Mouse (Mus musculus) stomach, embryonic 16.5 days (tissue): ENCODE measurements around the gene Ppp2r1b. TPM values are rescaled to one million over a fixed set of nuclear protein-coding genes. Genes with fewer than 3 reads are reported as not detected.

Experiments used
- ATAC-seq: fragments of 200-750 bp; cut with Nextera tagmentation; 2 replicates; pipeline ENCODE4 v1.8.0; 2017; ENCODE audit warnings: moderate number of reproducible peaks, moderate TSS enrichment; ENCODE audit not compliant: insufficient read depth, low FRiP score
- H3K27ac ChIP-seq: fragments of 300-500 bp; sonication (generic); 2 replicates; pipeline ENCODE4 v1.5.1; 2014; ENCODE audit warnings: low read length
- H3K27me3 ChIP-seq: fragments of 300-500 bp; sonication (generic); 2 replicates; pipeline ENCODE4 v1.6.1; 2014; ENCODE audit warnings: low read length, control low read depth, mixed read lengths; ENCODE audit not compliant: control insufficient read depth, insufficient read depth
- H3K36me3 ChIP-seq: fragments of 300-500 bp; sonication (generic); 2 replicates; pipeline ENCODE4 v1.6.1; 2014; ENCODE audit warnings: low read length; ENCODE audit not compliant: control insufficient read depth, insufficient read depth
- H3K4me1 ChIP-seq: fragments of 300-500 bp; sonication (generic); 2 replicates; pipeline ENCODE4 v1.6.1; 2014; ENCODE audit warnings: low read length, control low read depth, mixed read lengths; ENCODE audit not compliant: control insufficient read depth, insufficient read depth
- H3K4me2 ChIP-seq: fragments of 300-500 bp; sonication (generic); 2 replicates; pipeline ENCODE4 v1.6.1; 2014; ENCODE audit warnings: low read depth, low read length, mixed read lengths
- H3K4me3 ChIP-seq: fragments of 300-500 bp; sonication (generic); replicated peaks from 2 replicates; pipeline ENCODE4 v1.5.1; 2014; ENCODE audit warnings: mild to moderate bottlenecking, low read length
- H3K9ac ChIP-seq: fragments of 300-500 bp; sonication (generic); 2 replicates; pipeline ENCODE4 v1.6.1; 2014; ENCODE audit warnings: low read length
- H3K9me3 ChIP-seq: fragments of 300-500 bp; sonication (generic); replicated peaks from 2 replicates; pipeline ENCODE4 v1.6.1; 2016; ENCODE audit warnings: low read length, control low read depth; ENCODE audit not compliant: control insufficient read depth
- WGBS: fragments of 180-500 bp; shearing (Covaris S2); extraction: QIAGEN DNeasy Blood & Tissue Kit; methylation state at CpG from one replicate; pipeline ENCODE4 v1.1.7; 2014; 5-methylcytosine and 5-hydroxymethylcytosine counted together
- polyA plus RNA-seq: library from polyadenylated mRNA; unstranded; fragments of >200 nt; fragmentation: Nextera tagmentation; extraction: Ambion mirVana; gene quantifications from 2 replicates; pipeline ENCODE4 v1.2.1, GENCODE M21; 2015

The Ppp2r1b gene
- polyA plus RNA-seq, 1 experiment from 2014 or later, result 79.3 TPM

DNA sequence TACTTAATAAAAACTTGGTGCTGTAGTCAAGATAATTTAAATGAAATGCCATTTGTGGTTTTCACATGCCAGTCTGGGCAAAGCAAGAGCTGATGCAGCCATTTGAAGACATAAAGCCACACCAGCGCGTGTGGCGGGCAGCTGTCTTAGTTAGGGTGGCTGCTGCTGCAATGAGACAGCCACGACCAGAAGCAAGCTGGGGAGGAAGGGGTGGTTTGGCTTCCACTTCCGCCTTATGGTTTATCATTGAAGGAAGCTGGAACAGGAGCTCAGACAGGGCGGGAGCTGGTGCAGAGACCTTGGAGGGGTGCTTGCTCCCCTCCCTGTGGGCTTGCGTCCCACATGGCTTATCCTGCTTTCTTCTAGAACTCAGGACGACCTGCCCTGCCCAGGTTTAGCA is 20.7 kb downstream of the Ppp2r1b start:
- no peaks in the 10 kb centered on the region for H3K4me1 ChIP-seq
- 74% methylated on average over 8 of the region's 8 CpGs for WGBS
- ATAC-seq, result no peak
- no peak overlapping the region for H3K4me3 ChIP-seq
- H3K9ac ChIP-seq, result no peak overlapping the region
- H3K27ac ChIP-seq, result no peak overlapping the region
- H3K4me2 ChIP-seq, result no peak overlapping the region
- no peaks in the 10 kb centered on the region for H3K9me3 ChIP-seq
- H3K27me3 ChIP-seq, result no peaks in the 10 kb centered on the region
- peaks cover 38% of the 10 kb centered on the region for H3K36me3 ChIP-seq

DNA sequence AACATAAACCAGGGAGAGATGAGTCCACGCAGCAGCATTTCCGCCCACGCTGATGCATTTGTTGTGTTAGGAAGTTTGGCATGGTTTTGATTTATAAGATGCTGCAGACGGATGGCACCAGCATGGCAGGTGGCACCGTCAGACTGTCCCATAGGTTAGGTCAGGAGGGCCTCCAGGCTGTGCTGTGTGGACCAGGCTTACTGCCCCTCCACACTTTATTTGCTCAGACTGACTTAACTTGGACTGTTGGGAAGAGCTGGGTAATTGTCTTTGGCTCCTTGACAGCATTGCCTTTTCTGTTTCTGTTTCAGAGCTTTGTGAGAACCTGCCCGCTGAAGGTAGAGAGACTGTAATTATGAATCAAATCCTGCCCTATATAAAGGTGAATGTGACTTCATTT is 21.9 kb downstream of the Ppp2r1b start:
- Histone ChIP-seq H3K4me1 (no peaks in the 10 kb centered on the region), H3K4me3 (no peak overlapping the region), H3K27ac (no peak overlapping the region), H3K27me3 (no peaks in the 10 kb centered on the region), H3K4me2 (no peak overlapping the region), H3K9me3 (no peaks in the 10 kb centered on the region), H3K36me3 (peaks cover 30% of the 10 kb centered on the region), H3K9ac (no peak overlapping the region)
- WGBS, result 89% methylated on average over 6 of the region's 6 CpGs
- no peak for ATAC-seq

DNA sequence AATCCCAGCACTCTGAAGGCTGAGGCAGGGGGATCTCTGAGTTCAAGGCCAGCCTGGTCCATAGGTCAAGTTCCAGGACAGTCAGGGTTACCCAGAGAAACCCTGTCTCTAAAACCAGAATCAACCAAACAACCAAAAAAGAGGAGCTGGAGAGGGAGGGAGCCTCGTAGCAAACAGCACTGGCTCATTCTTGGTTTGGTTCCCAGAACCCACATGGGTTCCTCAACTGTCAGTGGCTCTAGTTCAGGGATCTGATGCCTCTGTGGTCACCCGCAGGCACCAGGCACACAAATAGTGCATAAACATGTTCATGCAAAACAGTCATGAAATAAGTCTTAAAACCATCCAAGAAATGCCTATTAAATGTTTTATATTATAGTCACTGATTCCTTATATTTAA is 23.1 kb downstream of the Ppp2r1b start:
- WGBS, result 93% methylated on average over 2 of the region's 2 CpGs
- peaks cover 30% of the 10 kb centered on the region for H3K36me3 ChIP-seq
- H3K4me2 ChIP-seq, result no peak overlapping the region
- H3K4me3 ChIP-seq, result no peak overlapping the region
- no peaks in the 10 kb centered on the region for H3K4me1 ChIP-seq
- H3K27me3 ChIP-seq, result no peaks in the 10 kb centered on the region
- no peak overlapping the region for H3K9ac ChIP-seq
- H3K9me3 ChIP-seq, result no peaks in the 10 kb centered on the region
- no peak overlapping the region for H3K27ac ChIP-seq
- ATAC-seq, result no peak

DNA sequence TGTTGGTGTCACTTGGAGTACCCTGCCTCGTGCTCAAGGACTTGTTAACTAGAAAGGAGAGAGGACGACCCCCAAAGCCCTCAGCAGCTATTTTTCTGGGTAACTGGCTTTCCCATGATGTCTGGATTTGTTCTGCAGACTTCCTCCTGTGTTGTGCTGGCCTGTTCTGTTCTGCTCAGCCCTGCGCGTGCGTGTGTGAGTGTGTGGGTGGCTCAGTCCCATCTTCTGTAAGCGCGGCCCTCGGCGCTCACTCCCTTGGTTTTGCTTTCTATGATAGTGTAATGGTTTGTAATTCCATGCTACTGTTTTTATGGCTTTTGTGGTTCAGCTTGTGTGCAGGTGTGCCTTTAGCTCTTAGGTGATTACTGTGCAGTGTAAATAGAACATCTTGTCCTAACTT is 28.1 kb downstream of the Ppp2r1b start:
- Histone ChIP-seq H3K4me2 (no peak overlapping the region), H3K27ac (no peak overlapping the region), H3K27me3 (no peaks in the 10 kb centered on the region), H3K9me3 (no peaks in the 10 kb centered on the region), H3K4me3 (no peak overlapping the region), H3K9ac (no peak overlapping the region), H3K4me1 (0 out of 2 replicates have a peak, but pooled peaks cover 4% of the 10 kb centered on the region), H3K36me3 (peaks cover 37% of the 10 kb centered on the region)
- no peak for ATAC-seq
- WGBS, result 86% methylated on average over 9 of the region's 9 CpGs

DNA sequence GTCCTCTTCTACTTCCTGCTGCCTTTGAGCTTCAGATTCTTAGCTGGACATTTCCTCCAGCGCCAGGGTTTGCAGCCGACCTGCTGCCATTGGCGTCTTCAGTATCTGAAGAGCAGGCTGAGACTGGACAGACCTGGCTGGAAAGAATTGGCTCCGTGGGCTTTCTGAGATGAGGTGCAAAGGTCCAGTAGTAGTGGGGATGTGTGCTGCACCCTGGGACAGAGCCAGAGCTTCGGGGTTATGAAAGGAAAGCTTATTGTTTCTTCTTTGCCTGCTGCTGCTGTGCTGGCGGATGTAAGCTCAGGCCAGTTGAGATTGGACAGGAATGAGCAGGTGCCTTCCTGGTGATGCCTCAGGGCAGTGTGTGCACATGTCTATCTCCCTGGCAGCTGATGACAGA is 28.9 kb downstream of the Ppp2r1b start:
- 87% methylated on average over 6 of the region's 6 CpGs for WGBS
- ATAC-seq, result no peak
- H3K4me3 ChIP-seq, result no peak overlapping the region
- H3K27ac ChIP-seq, result no peak overlapping the region
- peaks cover 41% of the 10 kb centered on the region for H3K36me3 ChIP-seq
- 0 out of 2 replicates have a peak, but pooled peaks cover 4% of the 10 kb centered on the region for H3K4me1 ChIP-seq
- H3K9ac ChIP-seq, result no peak overlapping the region
- H3K27me3 ChIP-seq, result no peaks in the 10 kb centered on the region
- no peak overlapping the region for H3K4me2 ChIP-seq
- no peaks in the 10 kb centered on the region for H3K9me3 ChIP-seq

DNA sequence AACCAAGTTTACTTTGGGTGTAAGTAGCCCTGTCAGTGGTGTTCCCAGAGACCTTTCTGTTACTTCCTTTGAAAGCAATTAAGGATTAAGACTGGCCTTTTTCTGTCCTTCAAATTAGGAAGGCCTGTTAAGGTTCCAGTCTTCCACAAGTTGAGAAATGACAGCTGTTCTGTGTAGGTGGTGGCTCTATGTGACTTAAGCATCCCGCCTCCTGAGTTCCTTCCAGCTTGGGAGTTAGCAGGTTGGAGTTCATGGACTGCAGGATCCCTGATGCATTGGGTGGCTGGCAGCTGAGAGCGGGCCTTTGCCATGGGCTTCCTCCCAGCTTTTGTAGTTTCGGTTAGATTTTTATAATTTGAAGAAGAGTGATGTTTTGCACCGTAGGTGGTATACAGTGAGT is 30.4 kb downstream of the Ppp2r1b start:
- no peaks in the 10 kb centered on the region for H3K9me3 ChIP-seq
- H3K4me1 ChIP-seq, result 0 out of 2 replicates have a peak, but pooled peaks cover 4% of the 10 kb centered on the region
- WGBS, result 90% methylated on average over 4 of the region's 4 CpGs
- no peak overlapping the region for H3K27ac ChIP-seq
- no peak overlapping the region for H3K4me3 ChIP-seq
- peaks cover 47% of the 10 kb centered on the region for H3K36me3 ChIP-seq
- H3K27me3 ChIP-seq, result no peaks in the 10 kb centered on the region
- no peak overlapping the region for H3K9ac ChIP-seq
- no peak for ATAC-seq
- H3K4me2 ChIP-seq, result no peak overlapping the region

DNA sequence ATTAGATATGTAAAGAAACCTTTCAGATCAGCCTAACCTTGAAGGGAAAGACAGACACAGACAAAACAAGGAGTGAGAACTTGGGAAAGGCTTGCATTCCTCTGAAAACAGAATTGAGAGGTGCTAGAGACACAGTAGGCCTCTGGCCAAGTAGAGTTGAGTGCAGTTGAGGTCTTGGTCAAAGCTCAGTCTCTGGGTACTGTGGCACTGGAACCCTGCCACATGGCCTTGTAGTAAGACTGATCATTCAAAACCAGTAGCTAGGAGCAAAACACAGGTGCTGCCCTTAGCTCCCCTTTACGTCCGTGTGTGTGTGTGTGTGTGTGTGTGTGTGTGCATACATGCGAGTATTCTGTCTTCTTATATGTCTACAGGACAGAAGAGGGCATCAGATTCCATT is 31.2 kb downstream of the Ppp2r1b start:
- Histone ChIP-seq H3K9ac (no peak overlapping the region), H3K4me1 (0 out of 2 replicates have a peak, but pooled peaks cover 4% of the 10 kb centered on the region), H3K9me3 (no peaks in the 10 kb centered on the region), H3K4me3 (no peak overlapping the region), H3K27me3 (no peaks in the 10 kb centered on the region), H3K4me2 (no peak overlapping the region), H3K36me3 (peaks cover 42% of the 10 kb centered on the region), H3K27ac (0 out of 2 replicates have a peak overlapping the region, but pooled peaks have one; percentile 10)
- no peak for ATAC-seq
- WGBS, result 95% methylated on average over 3 of the region's 3 CpGs

DNA sequence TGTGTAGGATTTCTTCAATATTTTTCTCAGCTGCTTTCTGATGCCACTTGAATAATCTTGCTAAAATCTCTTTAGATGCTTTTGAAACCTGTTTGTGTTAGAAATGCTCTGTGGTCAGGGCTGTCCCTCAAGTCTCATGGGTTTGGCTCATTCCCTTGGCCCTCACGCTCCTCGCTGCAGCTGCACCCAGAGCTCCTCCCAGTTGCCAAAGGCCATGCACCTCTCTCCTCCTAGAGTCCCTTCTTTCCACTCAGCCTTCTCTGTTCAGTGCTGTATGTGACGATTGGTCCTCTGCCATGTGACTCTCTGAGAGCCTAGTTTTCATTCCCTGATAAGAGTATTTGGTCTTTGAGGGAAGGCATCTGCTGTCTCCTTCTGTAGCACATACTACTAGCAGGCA is 32.3 kb downstream of the Ppp2r1b start:
- Histone ChIP-seq H3K9me3 (no peaks in the 10 kb centered on the region), H3K4me2 (no peak overlapping the region), H3K36me3 (peaks cover 42% of the 10 kb centered on the region), H3K4me1 (0 out of 2 replicates have a peak, but pooled peaks cover 4% of the 10 kb centered on the region), H3K9ac (no peak overlapping the region), H3K27me3 (no peaks in the 10 kb centered on the region), H3K4me3 (no peak overlapping the region), H3K27ac (peak overlapping the region; percentile 34; the same call in 1 of the 2 replicates)
- no peak for ATAC-seq
- 63% methylated on average over 3 of the region's 3 CpGs for WGBS

DNA sequence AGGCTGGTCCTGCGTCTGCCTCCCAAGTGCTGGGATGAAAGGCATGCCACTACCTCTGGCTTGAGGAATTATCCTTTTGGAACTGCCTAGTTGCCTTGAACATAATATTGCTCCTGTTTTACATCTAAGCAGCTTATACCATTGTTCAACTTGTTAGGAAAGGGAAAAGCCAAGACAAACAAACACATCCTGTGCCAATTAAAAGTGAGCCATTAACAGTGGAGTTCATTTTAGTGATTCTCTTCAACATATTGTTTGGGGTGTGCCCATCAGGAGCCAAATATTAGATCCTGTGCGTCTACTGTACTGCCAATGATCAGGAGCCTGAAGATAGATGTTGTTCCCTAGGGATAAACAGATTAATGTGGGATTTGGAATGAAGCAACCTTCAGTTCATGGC is 37.1 kb downstream of the Ppp2r1b start:
- H3K4me2 ChIP-seq, result no peak overlapping the region
- no peak overlapping the region for H3K9ac ChIP-seq
- H3K36me3 ChIP-seq, result peaks cover 22% of the 10 kb centered on the region
- H3K27me3 ChIP-seq, result no peaks in the 10 kb centered on the region
- H3K9me3 ChIP-seq, result no peaks in the 10 kb centered on the region
- WGBS, result 78% methylated on average over 2 of the region's 2 CpGs
- H3K4me1 ChIP-seq, result peaks cover 16% of the 10 kb centered on the region
- no peak overlapping the region for H3K27ac ChIP-seq
- ATAC-seq, result no peak
- no peak overlapping the region for H3K4me3 ChIP-seq

DNA sequence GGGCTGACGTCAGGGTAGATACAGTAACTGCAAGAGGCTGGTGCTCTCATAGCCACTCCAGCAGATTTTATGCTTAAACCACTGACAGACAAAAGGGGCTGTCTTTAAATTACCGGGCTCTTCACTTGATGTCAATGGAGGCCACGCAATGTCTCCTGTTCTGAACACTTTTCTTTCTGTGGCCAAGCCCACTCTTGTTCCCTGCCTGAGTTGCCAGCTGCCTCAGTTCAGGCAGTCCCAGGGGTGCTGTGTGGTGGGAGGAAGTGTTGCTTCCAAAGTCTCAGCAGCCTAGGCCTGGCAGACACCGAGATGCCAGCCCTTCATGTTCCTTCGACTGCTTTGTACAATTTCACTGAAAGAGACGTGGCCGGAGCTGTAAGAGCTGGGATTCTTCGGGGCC is 39.0 kb downstream of the Ppp2r1b start:
- no peak for ATAC-seq
- Histone ChIP-seq H3K4me3 (no peak overlapping the region), H3K9me3 (no peaks in the 10 kb centered on the region), H3K4me2 (no peak overlapping the region), H3K36me3 (peaks cover 12% of the 10 kb centered on the region), H3K27ac (peak overlapping the region; percentile 71), H3K4me1 (peaks cover 30% of the 10 kb centered on the region), H3K9ac (0 out of 2 replicates have a peak overlapping the region, but pooled peaks have one; percentile 42), H3K27me3 (no peaks in the 10 kb centered on the region)
- WGBS, result 68% methylated on average over 8 of the region's 8 CpGs
